Mouse (Mus musculus) midbrain, embryonic 12.5 days (tissue): ENCODE data around the gene Ap5s1. TPM values are rescaled to one million over a fixed set of nuclear protein-coding genes. Genes with fewer than 3 reads are reported as not detected.

Experiments used
- ATAC-seq: fragments of 200-750 bp; cut with Nextera tagmentation; 2 replicates; pipeline ENCODE4 v1.8.0; 2017; ENCODE audit warnings: low read depth, moderate TSS enrichment, moderate library complexity; ENCODE audit not compliant: low FRiP score
- H3K27ac ChIP-seq: fragments of 300-500 bp; sonication (generic); replicated peaks from 2 replicates; pipeline ENCODE4 v1.5.1; 2016; ENCODE audit warnings: mild to moderate bottlenecking
- H3K27me3 ChIP-seq: fragments of 300-500 bp; sonication (generic); 2 replicates; pipeline ENCODE4 v1.6.1; 2016; ENCODE audit warnings: mild to moderate bottlenecking
- H3K36me3 ChIP-seq: fragments of 300-500 bp; sonication (generic); 2 replicates; pipeline ENCODE4 v1.6.1; 2016
- H3K4me1 ChIP-seq: fragments of 300-500 bp; sonication (generic); 2 replicates; pipeline ENCODE4 v1.6.1; 2016
- H3K4me2 ChIP-seq: fragments of 300-500 bp; sonication (generic); replicated peaks from 2 replicates; pipeline ENCODE4 v1.6.1; 2016; ENCODE audit warnings: mild to moderate bottlenecking, moderate library complexity
- H3K4me3 ChIP-seq: fragments of 300-500 bp; sonication (generic); 2 replicates; pipeline ENCODE4 v1.5.1; 2016; ENCODE audit warnings: mild to moderate bottlenecking
- H3K9ac ChIP-seq: fragments of 300-500 bp; sonication (generic); replicated peaks from 2 replicates; pipeline ENCODE4 v1.6.1; 2016; ENCODE audit warnings: mild to moderate bottlenecking, moderate library complexity
- H3K9me3 ChIP-seq: fragments of 300-500 bp; sonication (generic); 2 replicates; pipeline ENCODE4 v1.6.1; 2016; ENCODE audit warnings: mild to moderate bottlenecking
- WGBS: fragments of 180-500 bp; shearing (Covaris S2); methylation state at CpG from one replicate; pipeline ENCODE4 v1.1.7; 2016; 5-methylcytosine and 5-hydroxymethylcytosine counted together
- polyA plus RNA-seq: library from polyadenylated mRNA; unstranded; fragments of >200 nt; fragmentation: Nextera tagmentation; extraction: Ambion mirVana; gene quantifications from 2 replicates; pipeline ENCODE4 v1.2.1, GENCODE M21; 2016

The Ap5s1 gene
- polyA plus RNA-seq = 25.6 and 28.7 TPM in 2 replicates

GRCm38 (mm10) chr2:131206778-131207177, at the start of gene Ap5s1:
Gene Ap5s1 (plus strand): TSS chr2:131207078.
- peaks cover 14% of the 10 kb centered on the region for H3K4me1 ChIP-seq
- no peaks in the 10 kb centered on the region for H3K9me3 ChIP-seq
- H3K27ac ChIP-seq = no peak within 1 kb of the TSS
- no peaks in the 10 kb centered on the region for H3K36me3 ChIP-seq
- no peak within 1 kb of the TSS for H3K4me2 ChIP-seq
- WGBS = 81% methylated on average over 4 of the region's 4 CpGs
- no peak for ATAC-seq
- H3K9ac ChIP-seq = no peak within 1 kb of the TSS
- H3K4me3 ChIP-seq = no peak within 1 kb of the TSS
- H3K27me3 ChIP-seq = no peaks in the 10 kb centered on the region

GRCm38 (mm10) chr2:131159491-131159910, 47.4 kb upstream of the Ap5s1 start:
- peaks cover 36% of the 10 kb centered on the region for H3K4me1 ChIP-seq
- peak overlapping the region; percentile 93 for H3K4me2 ChIP-seq
- H3K4me3 ChIP-seq = peak overlapping the region; percentile 79
- WGBS = under 1% methylated on average over 18 of the region's 18 CpGs
- H3K27me3 ChIP-seq = no peaks in the 10 kb centered on the region; the same call in 1 of the 2 replicates
- peak overlapping the region; percentile 96 for H3K27ac ChIP-seq
- H3K9me3 ChIP-seq = no peaks in the 10 kb centered on the region
- H3K9ac ChIP-seq = peak overlapping the region; percentile 84
- peaks cover 10% of the 10 kb centered on the region; the same call in 1 of the 2 replicates for H3K36me3 ChIP-seq
- ATAC-seq = peak; percentile 70; the same call in 1 of the 2 replicates

GRCm38 (mm10) chr2:131159938-131160581, 46.8 kb upstream of the Ap5s1 start, which contains the start of gene 1700037H04Rik:
Gene 1700037H04Rik (minus strand): TSS chr2:131160081.
- H3K27me3 ChIP-seq = no peaks in the 10 kb centered on the region; the same call in 1 of the 2 replicates
- peaks cover 31% of the 10 kb centered on the region for H3K4me1 ChIP-seq
- peak; percentile 97 for ATAC-seq
- H3K36me3 ChIP-seq = 0 out of 2 replicates have a peak, but pooled peaks cover 6% of the 10 kb centered on the region
- H3K9ac ChIP-seq = peak within 1 kb of the TSS; percentile 84
- H3K27ac ChIP-seq = peak within 1 kb of the TSS; percentile 96
- peak within 1 kb of the TSS; percentile 79 for H3K4me3 ChIP-seq
- no peaks in the 10 kb centered on the region for H3K9me3 ChIP-seq
- H3K4me2 ChIP-seq = peak within 1 kb of the TSS; percentile 93
- WGBS = under 1% methylated on average over 54 of the region's 54 CpGs

- peaks cover 31% of the 10 kb centered on the region for H3K4me1 ChIP-seq
- no peaks in the 10 kb centered on the region; the same call in 1 of the 2 replicates for H3K27me3 ChIP-seq
- under 1% methylated on average over 17 of the region's 17 CpGs for WGBS
- no peaks in the 10 kb centered on the region for H3K36me3 ChIP-seq
- no peaks in the 10 kb centered on the region for H3K9me3 ChIP-seq
- peak overlapping the region; percentile 96 for H3K27ac ChIP-seq
- H3K4me2 ChIP-seq = peak overlapping the region; percentile 93
- peak overlapping the region; percentile 76 for H3K9ac ChIP-seq
- ATAC-seq = no peak; the same call in 1 of the 2 replicates
- peak overlapping the region; percentile 79 for H3K4me3 ChIP-seq
These were observed 46.2 kb upstream of the Ap5s1 start for GRCm38 (mm10) chr2:131160671-131161111.

- H3K4me2 ChIP-seq = no peak overlapping the region
- H3K27ac ChIP-seq = no peak overlapping the region
- no peak for ATAC-seq
- H3K9ac ChIP-seq = no peak overlapping the region
- H3K4me1 ChIP-seq = peaks cover 10% of the 10 kb centered on the region
- H3K27me3 ChIP-seq = no peaks in the 10 kb centered on the region; the same call in 1 of the 2 replicates
- no peaks in the 10 kb centered on the region for H3K9me3 ChIP-seq
- 75% methylated on average over 7 of the region's 7 CpGs for WGBS
- H3K36me3 ChIP-seq = no peaks in the 10 kb centered on the region
- no peak overlapping the region for H3K4me3 ChIP-seq
These were observed 43.0 kb upstream of the Ap5s1 start for GRCm38 (mm10) chr2:131163924-131164323.

- Histone ChIP-seq H3K9ac (no peak overlapping the region), H3K4me2 (no peak overlapping the region), H3K9me3 (no peaks in the 10 kb centered on the region), H3K27me3 (peaks cover 10% of the 10 kb centered on the region), H3K4me1 (peaks cover 3% of the 10 kb centered on the region), H3K4me3 (no peak overlapping the region), H3K36me3 (no peaks in the 10 kb centered on the region), H3K27ac (no peak overlapping the region)
- WGBS = 90% methylated on average over 2 of the region's 2 CpGs
- ATAC-seq = no peak
These were observed 40.7 kb upstream of the Ap5s1 start for GRCm38 (mm10) chr2:131166172-131166571.

GRCm38 (mm10) chr2:131167984-131168383, 38.9 kb upstream of the Ap5s1 start:
- Histone ChIP-seq H3K9me3 (no peaks in the 10 kb centered on the region), H3K9ac (no peak overlapping the region), H3K4me1 (peaks cover 10% of the 10 kb centered on the region), H3K36me3 (no peaks in the 10 kb centered on the region), H3K4me3 (no peak overlapping the region), H3K27me3 (peaks cover 28% of the 10 kb centered on the region), H3K27ac (no peak overlapping the region), H3K4me2 (no peak overlapping the region)
- ATAC-seq = no peak
- WGBS = 89% methylated on average over 6 of the region's 6 CpGs

- no peak overlapping the region for H3K4me2 ChIP-seq
- no peak overlapping the region for H3K9ac ChIP-seq
- no peak overlapping the region for H3K4me3 ChIP-seq
- 52% methylated on average over 1 of the region's 1 CpGs for WGBS
- ATAC-seq = no peak
- H3K36me3 ChIP-seq = no peaks in the 10 kb centered on the region
- H3K4me1 ChIP-seq = peaks cover 14% of the 10 kb centered on the region
- H3K27ac ChIP-seq = no peak overlapping the region
- H3K27me3 ChIP-seq = peaks cover 36% of the 10 kb centered on the region
- H3K9me3 ChIP-seq = no peaks in the 10 kb centered on the region
These were observed 38.0 kb upstream of the Ap5s1 start for GRCm38 (mm10) chr2:131168914-131169313.

- Histone ChIP-seq H3K36me3 (0 out of 2 replicates have a peak, but pooled peaks cover 3% of the 10 kb centered on the region), H3K9me3 (no peaks in the 10 kb centered on the region), H3K4me3 (peak overlapping the region; percentile 20; the same call in 1 of the 2 replicates), H3K4me1 (peaks cover 25% of the 10 kb centered on the region), H3K27ac (no peak overlapping the region), H3K27me3 (peaks cover 38% of the 10 kb centered on the region), H3K9ac (no peak overlapping the region), H3K4me2 (no peak overlapping the region)
- ATAC-seq = no peak
- WGBS = 15% methylated on average over 9 of the region's 9 CpGs
These were observed 35.9 kb upstream of the Ap5s1 start for GRCm38 (mm10) chr2:131170936-131171335.

GRCm38 (mm10) chr2:131171401-131172104, 35.3 kb upstream of the Ap5s1 start:
- H3K36me3 ChIP-seq = 0 out of 2 replicates have a peak, but pooled peaks cover 9% of the 10 kb centered on the region
- WGBS = 4% methylated on average over 43 of the region's 43 CpGs
- H3K4me3 ChIP-seq = peak overlapping the region; percentile 20
- peak overlapping the region; percentile 36 for H3K4me2 ChIP-seq
- no peaks in the 10 kb centered on the region for H3K9me3 ChIP-seq
- peaks cover 31% of the 10 kb centered on the region for H3K4me1 ChIP-seq
- no peak overlapping the region for H3K27ac ChIP-seq
- H3K27me3 ChIP-seq = peaks cover 38% of the 10 kb centered on the region
- ATAC-seq = no peak
- H3K9ac ChIP-seq = 0 out of 2 replicates have a peak overlapping the region, but pooled peaks have one; percentile 25

- Histone ChIP-seq H3K9ac (no peak overlapping the region), H3K27ac (no peak overlapping the region), H3K9me3 (no peaks in the 10 kb centered on the region), H3K36me3 (peaks cover 12% of the 10 kb centered on the region; the same call in 1 of the 2 replicates), H3K4me1 (peaks cover 39% of the 10 kb centered on the region), H3K4me3 (no peak overlapping the region), H3K4me2 (no peak overlapping the region), H3K27me3 (peaks cover 38% of the 10 kb centered on the region)
- WGBS = 47% methylated on average over 9 of the region's 9 CpGs
- no peak for ATAC-seq
These were observed 34.6 kb upstream of the Ap5s1 start for GRCm38 (mm10) chr2:131172322-131172721.

- Histone ChIP-seq H3K4me3 (peak overlapping the region; percentile 41), H3K27me3 (peaks cover 38% of the 10 kb centered on the region), H3K9ac (peak overlapping the region; percentile 32; the same call in 1 of the 2 replicates), H3K4me1 (peaks cover 59% of the 10 kb centered on the region), H3K27ac (0 out of 2 replicates have a peak overlapping the region, but pooled peaks have one; percentile 30), H3K36me3 (peaks cover 18% of the 10 kb centered on the region), H3K4me2 (peak overlapping the region; percentile 73), H3K9me3 (no peaks in the 10 kb centered on the region)
- ATAC-seq = peak; percentile 57
- WGBS = 6% methylated on average over 11 of the region's 11 CpGs
These were observed 32.2 kb upstream of the Ap5s1 start for GRCm38 (mm10) chr2:131174700-131175099.
